Mouse (Mus musculus) lung, postnatal 4 days (tissue): ENCODE data around the gene Lonrf2.
A peak's percentile ranks its signal among the peaks of the same experiment; 100 is the strongest.

Source experiments
- DNase-seq, 2 experiments: peaks; one replicate each; pipeline ENCODE4 v3.0.0; 2021

The Lonrf2 gene

DNA sequence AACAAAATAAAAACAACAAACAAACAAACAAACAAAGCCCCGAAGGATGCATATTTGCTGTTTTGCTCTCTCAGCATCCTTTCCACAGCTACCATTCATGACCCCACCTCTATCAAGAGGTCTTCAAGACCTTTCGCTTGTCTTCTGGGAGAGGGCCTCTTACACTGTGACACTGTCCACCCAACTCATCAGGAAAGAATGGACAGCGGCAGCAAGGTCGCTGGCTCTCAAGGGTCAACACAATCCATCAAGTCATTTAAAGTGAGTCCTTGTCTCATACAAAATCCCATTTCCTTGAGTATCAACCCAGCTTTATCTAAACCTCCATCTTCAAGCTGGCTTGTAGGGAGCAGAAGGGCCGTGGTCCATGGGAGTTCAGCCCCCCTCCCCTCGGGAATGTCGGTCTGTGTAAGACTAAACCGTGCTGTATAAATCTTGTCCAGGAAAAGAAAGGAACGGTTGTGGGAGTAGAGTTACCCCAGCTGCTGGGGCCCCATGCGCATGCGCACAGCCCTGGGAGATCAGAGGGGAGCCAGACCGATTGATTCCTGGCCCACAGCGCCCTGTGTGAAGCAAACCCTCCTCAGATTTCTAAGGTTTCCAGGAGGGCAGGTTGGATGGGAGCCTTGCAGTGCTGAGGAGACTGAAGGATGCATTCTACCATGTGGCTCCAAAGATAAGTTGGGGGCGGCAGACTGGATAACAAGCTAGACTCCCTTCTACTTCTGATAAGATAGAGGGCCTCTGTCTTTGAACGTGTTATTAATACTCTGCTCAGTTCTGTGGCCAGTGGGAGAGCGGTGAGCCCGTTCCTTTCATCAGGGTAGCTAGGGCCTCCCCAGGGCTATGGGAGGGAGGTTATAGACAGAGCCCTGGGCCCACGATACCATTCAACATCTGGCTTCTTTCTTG, 69.6 kb downstream of the Lonrf2 start:
- DNase-seq, result peak; percentile 72 to 86

GRCm38 (mm10) chr1:38766254-38766653, 70.3 kb downstream of the Lonrf2 start:
- no peak for DNase-seq

- no peak for DNase-seq
These were observed 72.4 kb downstream of the Lonrf2 start for GRCm38 (mm10) chr1:38763960-38764613.

GRCm38 (mm10) chr1:38760424-38760823, 76.1 kb downstream of the Lonrf2 start:
- DNase-seq, result peak in 1 of 2 experiments; percentile 31

DNA sequence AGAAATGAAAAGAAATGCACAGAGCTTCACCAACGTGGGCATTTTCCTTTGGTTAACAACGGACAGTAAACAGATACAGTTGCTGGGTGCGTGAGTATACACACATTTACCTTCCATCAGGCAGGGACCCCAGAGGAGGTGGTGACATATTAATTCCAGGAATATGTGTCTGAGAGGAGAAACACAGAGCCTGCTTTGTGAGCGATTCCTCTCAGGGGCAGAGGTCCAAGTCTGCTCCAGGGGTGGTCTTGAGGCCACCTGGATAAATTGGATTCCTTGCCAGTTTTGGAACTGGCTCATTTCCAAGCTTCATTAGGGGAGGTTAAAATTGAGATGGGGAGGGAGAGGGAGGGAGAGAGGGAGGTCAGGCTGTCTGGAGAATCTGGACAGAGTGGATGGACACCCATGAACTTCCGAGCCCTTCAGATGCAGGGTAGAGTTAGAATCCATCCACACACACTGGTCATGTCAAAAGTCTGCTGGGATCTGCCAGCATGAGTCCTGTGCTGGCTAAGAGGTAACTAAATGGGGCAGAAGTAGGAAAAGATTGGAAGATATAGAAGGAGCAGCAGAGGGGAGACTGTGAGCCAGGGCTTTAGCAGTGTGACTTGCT, 78.6 kb downstream of the Lonrf2 start:
- no peak for DNase-seq

DNA sequence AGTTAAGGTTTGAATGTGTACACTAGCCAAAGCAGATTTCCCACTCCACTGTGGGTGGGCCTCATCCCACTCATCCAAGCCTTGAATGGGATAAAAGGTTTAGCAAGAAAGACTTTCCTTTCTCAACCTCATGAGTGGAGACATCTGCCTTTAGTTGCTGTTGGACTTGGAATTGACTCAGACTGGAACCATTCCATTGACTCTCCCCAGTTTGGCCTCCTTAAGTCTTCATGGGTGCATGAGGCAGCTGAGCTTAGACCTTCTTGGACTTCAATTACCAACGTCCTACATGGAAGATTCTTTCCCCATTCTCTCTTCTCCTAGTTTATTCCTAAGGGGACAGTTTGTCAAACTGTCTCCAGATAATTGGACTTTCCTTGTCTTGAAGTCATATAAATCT, 92.6 kb downstream of the Lonrf2 start:
- no peak for DNase-seq
